Mouse (Mus musculus): ENCODE data around the gene Elp4. TPM values are rescaled to one million over a fixed set of nuclear protein-coding genes. Genes with fewer than 3 reads are reported as not detected.

Gene Elp4
- 10 to 100 TPM in 1 of 2 experiments, 1 to 10 TPM in 1; 8.9 to 12.1 TPM for total RNA-seq (2021)
- long read RNA-seq, experiment 1, transcript Elp4-202 (10 exons, 3,048 nt): major isoform, 11 of 17 reads
- long read RNA-seq, experiment 1, partial matches to known transcripts: 1 of 17 reads
- long read RNA-seq, experiment 1, other reads (novel, unspliced or antisense): 5 of 17 reads
- long read RNA-seq, experiment 2, transcript Elp4-202 (10 exons, 3,048 nt): major isoform, 8 of 9 reads
- long read RNA-seq, experiment 2, partial matches to known transcripts: 0 of 9 reads
- long read RNA-seq, experiment 2, other reads (novel, unspliced or antisense): 1 of 9 reads

GRCm38 (mm10) chr2:105903896-105904756 lies at the start of gene Elp4, which contains the start of gene Immp1l:
TSS of gene Elp4 (minus strand) at chr2:105904564.
TSS of gene Immp1l (plus strand) at chr2:105904638.
- intact Hi-C loops (cut with DNase I): loop anchor here (10.0 kb wide), 1 partner anchor 219 kb away; no protein-coding TSS in a partner anchor
- Histone ChIP-seq H3K27ac (peak within 1 kb of the TSS; percentile 95), H3K4me3 (peak within 1 kb of the TSS; percentile 87)
- no peak for TF ChIP-seq CTCF (IDR thresholded peaks at IDR 0.05)
- peak; percentile 97 for DNase-seq

- no peak for DNase-seq
Measured at GRCm38 (mm10) chr2:105953862-105954261, 49.5 kb upstream of the Elp4 start.

GRCm38 (mm10) chr2:105951350-105951940 lies 47.1 kb upstream of the Elp4 start:
- TF ChIP-seq CTCF (IDR thresholded peaks at IDR 0.05): no peak
- intact Hi-C loops (cut with DNase I): no loop called here
- DNase-seq: no peak
- no peak overlapping the region for H3K27ac ChIP-seq
- no peak overlapping the region for H3K4me3 ChIP-seq

More at GRCm38 (mm10) chr2:105953862-105954261, 49.5 kb upstream of the Elp4 start:
- no peak overlapping the region for H3K4me3 ChIP-seq
- intact Hi-C loops (cut with DNase I): no loop called here
- no peak for TF ChIP-seq CTCF (IDR thresholded peaks at IDR 0.05)
- no peak overlapping the region for H3K27ac ChIP-seq

- no peak overlapping the region for H3K4me3 ChIP-seq
- DNase-seq: no peak
- no peak for TF ChIP-seq CTCF (IDR thresholded peaks at IDR 0.05)
- H3K27ac ChIP-seq: no peak overlapping the region
- intact Hi-C loops (cut with DNase I): no loop called here
Measured at GRCm38 (mm10) chr2:105950131-105950530, 45.8 kb upstream of the Elp4 start.

GRCm38 (mm10) chr2:105917623-105918346 lies 13.4 kb upstream of the Elp4 start:
- TF ChIP-seq CTCF (IDR thresholded peaks at IDR 0.05): no peak
- Histone ChIP-seq H3K27ac (no peak overlapping the region), H3K4me3 (no peak overlapping the region)
- DNase-seq: no peak
- intact Hi-C loops (cut with DNase I): no loop called here

- Histone ChIP-seq H3K4me3 (no peak overlapping the region), H3K27ac (no peak overlapping the region)
- intact Hi-C loops (cut with DNase I): no loop called here
- no peak for DNase-seq
- TF ChIP-seq CTCF (IDR thresholded peaks at IDR 0.05): no peak
Measured at GRCm38 (mm10) chr2:105916671-105917070, 12.3 kb upstream of the Elp4 start.

- Histone ChIP-seq H3K4me3 (no peak overlapping the region), H3K27ac (no peak overlapping the region)
- intact Hi-C loops (cut with DNase I): no loop called here
- TF ChIP-seq CTCF (IDR thresholded peaks at IDR 0.05): no peak
- no peak for DNase-seq
Measured at GRCm38 (mm10) chr2:105913655-105914366, 9.4 kb upstream of the Elp4 start.

- Histone ChIP-seq H3K27ac (no peak overlapping the region), H3K4me3 (no peak overlapping the region)
- peak; percentile 35 for DNase-seq
- TF ChIP-seq CTCF (IDR thresholded peaks at IDR 0.05): no peak
- intact Hi-C loops (cut with DNase I): no loop called here
Measured at GRCm38 (mm10) chr2:105910611-105911010, 6.2 kb upstream of the Elp4 start.

GRCm38 (mm10) chr2:105908351-105908750 lies 4.0 kb upstream of the Elp4 start:
- Histone ChIP-seq H3K4me3 (no peak overlapping the region), H3K27ac (no peak overlapping the region)
- TF ChIP-seq CTCF (IDR thresholded peaks at IDR 0.05): peak; percentile 37
- intact Hi-C loops (cut with DNase I): loop anchor here (5.0 to 10.0 kb wide), 2 partner anchors 94 to 224 kb away; partner anchors contain the start of gene Dnajc24
- DNase-seq: no peak

GRCm38 (mm10) chr2:105904757-105905146 lies 388 bp upstream of the Elp4 start:
- no peak for TF ChIP-seq CTCF (IDR thresholded peaks at IDR 0.05)
- H3K4me3 ChIP-seq: peak overlapping the region; percentile 87
- peak overlapping the region; percentile 95 for H3K27ac ChIP-seq
- intact Hi-C loops (cut with DNase I): loop anchor here (5.0 to 10.0 kb wide), 2 partner anchors 98 to 220 kb away; partner anchors contain the start of gene Dnajc24
- no peak for DNase-seq

- intact Hi-C loops (cut with DNase I): no loop called here
- no peak overlapping the region for H3K27ac ChIP-seq
- DNase-seq: no peak
- no peak overlapping the region for H3K4me3 ChIP-seq
- TF ChIP-seq CTCF (IDR thresholded peaks at IDR 0.05): no peak
Measured at GRCm38 (mm10) chr2:105890816-105891215, 13.5 kb downstream of the Elp4 start.
